Mouse (Mus musculus) heart, adult 2 months (tissue): ENCODE results near the gene Phf19. TPM values are rescaled to one million over a fixed set of nuclear protein-coding genes. Genes with fewer than 3 reads are reported as not detected.

Source experiments
- DNase-seq, 2 experiments: peaks; one replicate each; pipeline ENCODE4 v3.0.0; 2021
- H3K27ac ChIP-seq: fragments of 200-600 bp; 2 replicates; pipeline ENCODE4 v1.8.1; 2022
- H3K27me3 ChIP-seq: fragments of 200-500 bp; 2 replicates; pipeline ENCODE4 v1.6.1; 2012; ENCODE audit warnings: mild to moderate bottlenecking, low read length, inconsistent platforms, mixed read lengths; ENCODE audit not compliant: control insufficient read depth, insufficient read depth
- H3K36me3 ChIP-seq: fragments of 200-500 bp; 2 replicates; pipeline ENCODE4 v1.6.1; 2012; ENCODE audit warnings: low read length, inconsistent platforms; ENCODE audit not compliant: control insufficient read depth, insufficient read depth
- H3K4me1 ChIP-seq: fragments of 200-500 bp; 2 replicates; pipeline ENCODE4 v1.6.1; 2011; ENCODE audit warnings: low read length; ENCODE audit not compliant: control insufficient read depth, insufficient read depth
- H3K4me3 ChIP-seq: fragments of 200-600 bp; 2 replicates; pipeline ENCODE4 v1.8.1; 2022
- H3K79me2 ChIP-seq: fragments of 200-500 bp; replicated peaks from 2 replicates; pipeline ENCODE4 v1.6.1; 2012; ENCODE audit warnings: mild to moderate bottlenecking, inconsistent platforms, low read length, moderate library complexity, mixed read lengths; ENCODE audit not compliant: control insufficient read depth, insufficient read depth
- H3K9ac ChIP-seq: fragments of 200-500 bp; 2 replicates; pipeline ENCODE4 v1.6.1; 2012; ENCODE audit warnings: low read depth, mild to moderate bottlenecking, control low read depth, inconsistent platforms, low read length, mixed read lengths
- CTCF ChIP-seq: fragments of 200-600 bp; IDR thresholded peaks from 2 replicates; pipeline ENCODE4 v1.8.1; 2022; ENCODE audit warnings: antibody characterized with exemption, mild to moderate bottlenecking, moderate library complexity
- EP300 ChIP-seq: fragments of 200-500 bp; IDR thresholded peaks from 2 replicates; pipeline ENCODE4 v1.6.1; 2011; ENCODE audit warnings: low read depth, low read length, control low read depth; ENCODE audit not compliant: insufficient read depth
- POLR2A ChIP-seq: fragments of 200-500 bp; IDR thresholded peaks from 2 replicates; pipeline ENCODE4 v1.6.1; 2011; ENCODE audit warnings: mild to moderate bottlenecking, low read depth, low read length, control low read depth; ENCODE audit not compliant: insufficient read depth
- WGBS: fragments of 180-500 bp; shearing (Covaris S2); methylation state at CpG from one replicate; pipeline ENCODE4 v1.1.7; 2018; 5-methylcytosine and 5-hydroxymethylcytosine counted together
- intact Hi-C: fragments of 180-260 bp; cut with DNase I; formaldehyde crosslinking; loops from one replicate; pipeline ENCODE4 v1.15.1; 2025
- polyA plus RNA-seq: library from polyadenylated mRNA; depleted of rRNA; stranded (reverse); fragments of >200 nt; gene quantifications from 2 replicates; pipeline ENCODE4 v1.2.3, GENCODE M21; 2012; rRNA removed
- total RNA-seq, 2 experiments: library from RNA; stranded (reverse); gene quantifications; 2 replicates each; pipeline ENCODE4 v1.2.3; 2021

The Phf19 gene
- total and polyA plus RNA-seq, 3 experiments = 0.76 to 1.1 (median 0.80) TPM

GRCm38 (mm10) chr2:34870520-34871474 is 43.0 kb downstream of the Phf19 start:
- Histone ChIP-seq H3K36me3 (peaks cover 9% of the 10 kb centered on the region; the same call in 1 of the 2 replicates), H3K79me2 (peaks cover 2% of the 10 kb centered on the region; the same call in 1 of the 2 replicates), H3K27me3 (0 out of 2 replicates have a peak, but pooled peaks cover 2% of the 10 kb centered on the region), H3K9ac (peak overlapping the region; percentile 90), H3K4me3 (peak overlapping the region; percentile 70), H3K4me1 (peaks cover 5% of the 10 kb centered on the region), H3K27ac (peak overlapping the region; percentile 92)
- WGBS = under 1% methylated on average over 67 of the region's 67 CpGs
- DNase-seq = peak; percentile 92 to 96
- TF ChIP-seq CTCF (no peak), EP300 (peak; percentile 61; the same call in 1 of the 2 replicates), POLR2A (peak; percentile 95)
- intact Hi-C loops = loop anchor here (2.0 to 5.0 kb wide), 4 partner anchors 34 to 102 kb away; partner anchors contain the start of gene Fbxw2

GRCm38 (mm10) chr2:34869680-34870079 is 44.1 kb downstream of the Phf19 start:
- DNase-seq = no peak
- peak overlapping the region; percentile 70 for H3K4me3 ChIP-seq
- intact Hi-C loops = loop anchor here (2.0 to 5.0 kb wide), 4 partner anchors 35 to 103 kb away; partner anchors contain the start of gene Fbxw2
- H3K27ac ChIP-seq = no peak overlapping the region
- H3K4me1 ChIP-seq = peaks cover 5% of the 10 kb centered on the region
- TF ChIP-seq POLR2A = no peak
- TF ChIP-seq CTCF = no peak
- no peak for TF ChIP-seq EP300
- H3K36me3 ChIP-seq = peaks cover 9% of the 10 kb centered on the region; the same call in 1 of the 2 replicates
- 31% methylated on average over 5 of the region's 5 CpGs for WGBS
- H3K9ac ChIP-seq = peak overlapping the region; percentile 51
- 0 out of 2 replicates have a peak, but pooled peaks cover 2% of the 10 kb centered on the region for H3K27me3 ChIP-seq
- H3K79me2 ChIP-seq = peaks cover 2% of the 10 kb centered on the region; the same call in 1 of the 2 replicates

DNA sequence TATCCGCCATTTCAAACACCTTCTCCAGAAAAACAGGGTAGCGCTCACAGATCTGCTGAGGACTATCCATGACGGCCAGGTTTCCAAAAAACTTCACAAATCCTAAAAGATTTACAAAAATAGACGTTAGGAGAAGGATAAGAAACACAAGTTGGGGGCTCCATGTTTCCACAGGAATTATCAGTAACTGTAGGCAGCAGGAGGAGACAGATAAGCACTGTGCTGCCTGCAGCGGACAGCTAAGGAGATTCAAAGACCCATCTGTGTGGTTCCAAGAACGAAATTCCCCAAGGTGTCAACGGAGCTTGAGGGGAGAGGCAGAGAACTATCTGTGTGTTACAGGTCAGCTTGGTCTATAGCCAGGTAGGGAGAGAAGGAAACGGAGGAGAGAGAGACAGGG is 56.1 kb downstream of the Phf19 start:
- no peak overlapping the region for H3K27ac ChIP-seq
- peaks cover 1% of the 10 kb centered on the region for H3K36me3 ChIP-seq
- TF ChIP-seq POLR2A = no peak
- no peak for TF ChIP-seq EP300
- no peak for TF ChIP-seq CTCF
- DNase-seq = no peak
- no peak overlapping the region for H3K9ac ChIP-seq
- no peaks in the 10 kb centered on the region for H3K4me1 ChIP-seq
- 77% methylated on average over 8 of the region's 8 CpGs for WGBS
- intact Hi-C loops = no loop called here
- no peaks in the 10 kb centered on the region for H3K27me3 ChIP-seq
- no peaks in the 10 kb centered on the region for H3K79me2 ChIP-seq
- no peak overlapping the region for H3K4me3 ChIP-seq

- Histone ChIP-seq H3K79me2 (no peaks in the 10 kb centered on the region), H3K36me3 (peaks cover 1% of the 10 kb centered on the region), H3K27me3 (no peaks in the 10 kb centered on the region), H3K27ac (no peak overlapping the region), H3K9ac (no peak overlapping the region), H3K4me3 (no peak overlapping the region), H3K4me1 (no peaks in the 10 kb centered on the region)
- intact Hi-C loops = no loop called here
- no peak for DNase-seq
- 91% methylated on average over 4 of the region's 4 CpGs for WGBS
- TF ChIP-seq POLR2A = no peak
- peak; percentile 38 for TF ChIP-seq CTCF
These were observed 58.6 kb downstream of the Phf19 start for GRCm38 (mm10) chr2:34855265-34855664.

- Histone ChIP-seq H3K4me1 (no peaks in the 10 kb centered on the region), H3K79me2 (no peaks in the 10 kb centered on the region), H3K27me3 (no peaks in the 10 kb centered on the region), H3K9ac (no peak overlapping the region), H3K36me3 (no peaks in the 10 kb centered on the region), H3K27ac (no peak overlapping the region), H3K4me3 (no peak overlapping the region)
- 81% methylated on average over 1 of the region's 1 CpGs for WGBS
- DNase-seq = no peak
- no peak for TF ChIP-seq EP300
- no peak for TF ChIP-seq CTCF
- TF ChIP-seq POLR2A = no peak
- intact Hi-C loops = no loop called here
These were observed 66.1 kb downstream of the Phf19 start for GRCm38 (mm10) chr2:34847702-34848101.

Other genes starting within 250 kb of the Phf19 start
- gene Gapvd1, start 158.8 kb downstream of the Phf19 start, total RNA-seq = 10 to 100 TPM; 35.5 to 36.7 TPM
- 10.2 and 17.7 TPM in 2 replicates for gene Gapvd1, start 158.8 kb downstream of the Phf19 start, polyA plus RNA-seq
- 100 to 1,000 TPM; 752 to 818 TPM for gene Hspa5, start 142.1 kb downstream of the Phf19 start, total RNA-seq
- gene Hspa5, start 142.1 kb downstream of the Phf19 start, polyA plus RNA-seq = 427 and 503 TPM in 2 replicates
- gene Rabepk, start 114.1 kb downstream of the Phf19 start, total RNA-seq = 10 to 100 TPM; 12.1 to 13.3 TPM
- gene Rabepk, start 114.1 kb downstream of the Phf19 start, polyA plus RNA-seq = 19.3 and 23.4 TPM in 2 replicates
- 10 to 100 TPM; 40.2 to 45.3 TPM for gene Fbxw2, start 87.7 kb downstream of the Phf19 start, total RNA-seq
- gene Fbxw2, start 87.7 kb downstream of the Phf19 start, polyA plus RNA-seq = 29.5 and 49.2 TPM in 2 replicates
- gene Gm34653, start 81.0 kb downstream of the Phf19 start, total RNA-seq = not detected
- not detected in 2 replicates for gene Gm34653, start 81.0 kb downstream of the Phf19 start, polyA plus RNA-seq
- under 1 TPM; 0.37 to 0.61 TPM for gene Cutal, start 39.6 kb downstream of the Phf19 start, total RNA-seq
- gene Cutal, start 39.6 kb downstream of the Phf19 start, polyA plus RNA-seq = 1.7 and 2.9 TPM in 2 replicates
- 10 to 100 TPM; 11.3 to 12.9 TPM for gene Psmd5, start 39.1 kb downstream of the Phf19 start, total RNA-seq
- gene Psmd5, start 39.1 kb downstream of the Phf19 start, polyA plus RNA-seq = 8.1 and 13.8 TPM in 2 replicates
- 1 to 10 TPM; 1.2 TPM for gene Traf1, start 47.7 kb upstream of the Phf19 start, total RNA-seq
- gene Traf1, start 47.7 kb upstream of the Phf19 start, polyA plus RNA-seq = 2.0 and 2.5 TPM in 2 replicates
- not detected for gene Hc, start 147.4 kb upstream of the Phf19 start, total RNA-seq
- 0.06 and 0.26 TPM in 2 replicates for gene Hc, start 147.4 kb upstream of the Phf19 start, polyA plus RNA-seq
- not detected for gene AI182371, start 187.5 kb upstream of the Phf19 start, total RNA-seq
- gene AI182371, start 187.5 kb upstream of the Phf19 start, polyA plus RNA-seq = 0.14 and 0.35 TPM in 2 replicates
- gene Cntrl, start 195.5 kb upstream of the Phf19 start, total RNA-seq = 1 to 10 TPM; 5.0 to 5.3 TPM
- 6.5 and 8.1 TPM in 2 replicates for gene Cntrl, start 195.5 kb upstream of the Phf19 start, polyA plus RNA-seq